Comparison of ENCODE assay signal across 8 mouse cellular contexts in genomic region chr12:83213879-83214341, GRCm38 (mm10).
DNase-seq lines count a peak whose midpoint lies in the region; ATAC-seq and TF ChIP-seq lines count a peak whose summit lies in the region.

No protein-coding gene starts in this region.

- H3K27ac ChIP-seq in kidney, adult 2 months (ENCODE audit: insufficient read depth, low read depth, low read length) = no peak overlapping the region
- peak overlapping the region; percentile 30; the same call in 1 of the 2 replicates for H3K27ac ChIP-seq in midbrain, embryonic 11.5 days (ENCODE audit: low read depth, low read length)

- H3K9me3 ChIP-seq in midbrain, embryonic 11.5 days (ENCODE audit: control insufficient read depth, low read length) = no peaks in the 10 kb centered on the region

- H3K4me3 ChIP-seq in kidney, adult 2 months (ENCODE audit: insufficient read depth, low read depth, low read length) = no peak overlapping the region
- H3K4me3 ChIP-seq in midbrain, embryonic 11.5 days (ENCODE audit: low read depth, low read length) = no peak overlapping the region

- TF ChIP-seq POLR2A in kidney, adult 2 months (IDR thresholded peaks at IDR 0.05; ENCODE audit: low read depth, low read length) = no peak

- H3K27me3 ChIP-seq in kidney, adult 2 months (replicated peaks; ENCODE audit: control insufficient read depth, insufficient read depth, low read length) = no peaks in the 10 kb centered on the region
- no peaks in the 10 kb centered on the region for H3K27me3 ChIP-seq in midbrain, embryonic 11.5 days (ENCODE audit: control insufficient read depth, insufficient read depth, low read length)

- DNase-seq in cerebellum, postnatal 36 days = no peak
- DNase-seq in kidney, postnatal 10 days = peak; percentile 48
- no peak for DNase-seq in kidney, adult 2 months
- peak; percentile 50 to 56 for DNase-seq in cerebellum, postnatal 25 days
- DNase-seq in midbrain, embryonic 11.5 days (ENCODE audit: low spot score, missing footprints) = peak; percentile 83
- DNase-seq in yolk sac, embryonic 10.5 days (ENCODE audit: low spot score) = no peak
- no peak for DNase-seq in urinary bladder, postnatal 25 days (ENCODE audit: low spot score)

- 0 out of 2 replicates have a peak, but pooled peaks have one; percentile 12 for ATAC-seq in cerebellum, adult (ENCODE audit: insufficient number of reproducible peaks, low FRiP score, low TSS enrichment)
- ATAC-seq in midbrain, embryonic 11.5 days (ENCODE audit: low FRiP score) = peak; percentile 62

- no peak overlapping the region for H3K9ac ChIP-seq in midbrain, embryonic 11.5 days (ENCODE audit: low read length)

- TF ChIP-seq CTCF in kidney, adult 2 months (conservative IDR thresholded peaks at IDR 0.05; ENCODE audit: insufficient read depth, insufficient read length, low read depth, low read length) = no peak

- H3K4me2 ChIP-seq in midbrain, embryonic 11.5 days = no peak overlapping the region

- WGBS in kidney, adult 2 months = 35% methylated on average over 6 of the region's 6 CpGs
- 29% methylated on average over 6 of the region's 6 CpGs for WGBS in midbrain, embryonic 11.5 days

- no peaks in the 10 kb centered on the region for H3K4me1 ChIP-seq in kidney, adult 2 months (ENCODE audit: control insufficient read depth, insufficient read depth, low read length)
- peaks cover 2% of the 10 kb centered on the region; the same call in 1 of the 2 replicates for H3K4me1 ChIP-seq in midbrain, embryonic 11.5 days (ENCODE audit: control insufficient read depth, insufficient read depth, low read length)

- no peaks in the 10 kb centered on the region for H3K36me3 ChIP-seq in kidney, adult 2 months (ENCODE audit: control insufficient read depth, insufficient read depth, low read length)
- no peaks in the 10 kb centered on the region for H3K36me3 ChIP-seq in midbrain, embryonic 11.5 days (ENCODE audit: control insufficient read depth, insufficient read depth, low read length)

Comparison
In these comparisons a context has a peak if more than half of its experiments do, and no peak if none do; other contexts are left out.
1. DNase-seq: peak in kidney, postnatal 10 days (single experiment), cerebellum, postnatal 25 days (2 of 2) and midbrain, embryonic 11.5 days (single experiment); none in cerebellum, postnatal 36 days (0 of 2), kidney, adult 2 months (single experiment), yolk sac, embryonic 10.5 days (single experiment) and urinary bladder, postnatal 25 days (single experiment).